Mouse (Mus musculus) heart, embryonic 13.5 days (tissue): ENCODE measurements around the gene Coro2a. TPM values are rescaled to one million over a fixed set of nuclear protein-coding genes. Genes with fewer than 3 reads are reported as not detected.
"Not testable (repeated sequence)": the region's sequence is repeated elsewhere in the genome, so short reads cannot be mapped to it uniquely, and the experiment has no call there.

Experiments used
- ATAC-seq: fragments of 200-750 bp; cut with Nextera tagmentation; 2 replicates; pipeline ENCODE4 v1.8.0; 2017; ENCODE audit warnings: moderate TSS enrichment; ENCODE audit not compliant: insufficient number of reproducible peaks, low FRiP score, low TSS enrichment; ENCODE audit errors: extremely low read depth
- H3K27ac ChIP-seq: fragments of 300-500 bp; sonication (generic); replicated peaks from 2 replicates; pipeline ENCODE4 v1.5.1; 2015; ENCODE audit warnings: moderate library complexity, mild to moderate bottlenecking, inconsistent platforms
- H3K27me3 ChIP-seq: fragments of 300-500 bp; sonication (generic); replicated peaks from 2 replicates; pipeline ENCODE4 v1.6.1; 2015; ENCODE audit warnings: mild to moderate bottlenecking, inconsistent platforms
- H3K36me3 ChIP-seq: fragments of 300-500 bp; sonication (generic); 2 replicates; pipeline ENCODE4 v1.6.1; 2015; ENCODE audit warnings: mild to moderate bottlenecking, inconsistent platforms
- H3K4me1 ChIP-seq: fragments of 300-500 bp; sonication (generic); 2 replicates; pipeline ENCODE4 v1.6.1; 2015; ENCODE audit warnings: inconsistent platforms
- H3K4me2 ChIP-seq: fragments of 300-500 bp; sonication (generic); 2 replicates; pipeline ENCODE4 v1.6.1; 2015; ENCODE audit warnings: inconsistent platforms, mild to moderate bottlenecking, moderate library complexity
- H3K4me3 ChIP-seq: fragments of 300-500 bp; sonication (generic); 2 replicates; pipeline ENCODE4 v1.5.1; 2015; ENCODE audit warnings: moderate library complexity, mild to moderate bottlenecking, inconsistent platforms
- H3K9ac ChIP-seq: fragments of 300-500 bp; sonication (generic); 2 replicates; pipeline ENCODE4 v1.6.1; 2015; ENCODE audit warnings: inconsistent platforms, mild to moderate bottlenecking, moderate library complexity
- H3K9me3 ChIP-seq: fragments of 300-500 bp; sonication (generic); 2 replicates; pipeline ENCODE4 v1.6.1; 2016; ENCODE audit warnings: inconsistent platforms
- WGBS: fragments of 180-500 bp; shearing (Covaris S2); methylation state at CpG from one replicate; pipeline ENCODE4 v1.1.7; 2015; ENCODE audit warnings: mixed read lengths; 5-methylcytosine and 5-hydroxymethylcytosine counted together
- polyA plus RNA-seq: library from polyadenylated mRNA; unstranded; fragments of >200 nt; fragmentation: Nextera tagmentation; extraction: Ambion mirVana; gene quantifications from 2 replicates; pipeline ENCODE4 v1.2.1, GENCODE M21; 2015

The Coro2a gene
- polyA plus RNA-seq, 1 experiment from 2014 or later, result 0.76 TPM

DNA sequence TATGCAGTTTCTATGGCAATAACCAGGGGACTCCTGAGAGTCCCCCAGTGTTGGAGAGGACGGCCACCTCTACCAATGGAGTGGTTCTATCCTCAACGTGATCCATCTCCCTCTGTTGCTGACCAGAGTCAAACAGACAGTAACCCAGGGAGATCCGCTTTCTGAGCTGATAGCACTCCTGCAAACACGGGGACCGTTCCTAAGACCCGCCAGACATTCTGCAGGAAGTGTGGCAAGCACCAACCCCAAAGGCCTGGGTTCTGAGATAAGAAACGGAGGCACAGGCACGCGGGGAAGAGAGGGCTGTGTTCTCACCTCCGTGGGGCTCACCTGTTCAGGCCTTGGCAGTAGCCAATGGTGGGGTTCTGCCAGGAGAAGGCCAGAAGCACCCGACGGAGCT, 11.6 kb upstream of the Coro2a start:
- Histone ChIP-seq H3K27ac (no peak overlapping the region), H3K4me1 (peaks cover 4% of the 10 kb centered on the region; the same call in 1 of the 2 replicates), H3K36me3 (no peaks in the 10 kb centered on the region), H3K27me3 (peaks cover 75% of the 10 kb centered on the region), H3K4me2 (no peak overlapping the region), H3K9ac (no peak overlapping the region), H3K4me3 (no peak overlapping the region), H3K9me3 (no peaks in the 10 kb centered on the region)
- 35% methylated on average over 12 of the region's 12 CpGs for WGBS
- ATAC-seq, result no peak

- ATAC-seq, result no peak
- no peaks in the 10 kb centered on the region for H3K36me3 ChIP-seq
- H3K27me3 ChIP-seq, result peaks cover 83% of the 10 kb centered on the region
- no peak overlapping the region for H3K9ac ChIP-seq
- H3K9me3 ChIP-seq, result no peaks in the 10 kb centered on the region
- no peak overlapping the region for H3K27ac ChIP-seq
- no peak overlapping the region for H3K4me3 ChIP-seq
- peaks cover 4% of the 10 kb centered on the region; the same call in 1 of the 2 replicates for H3K4me1 ChIP-seq
- H3K4me2 ChIP-seq, result no peak overlapping the region
- WGBS, result 3% methylated on average over 4 of the region's 4 CpGs
Observed at GRCm38 (mm10) chr4:46611181-46611580, 9.2 kb upstream of the Coro2a start.

- no peak overlapping the region for H3K9ac ChIP-seq
- H3K4me3 ChIP-seq, result no peak overlapping the region
- peaks cover 84% of the 10 kb centered on the region for H3K27me3 ChIP-seq
- H3K27ac ChIP-seq, result no peak overlapping the region
- 78% methylated on average over 3 of the region's 3 CpGs for WGBS
- no peak overlapping the region for H3K4me2 ChIP-seq
- peaks cover 4% of the 10 kb centered on the region; the same call in 1 of the 2 replicates for H3K4me1 ChIP-seq
- no peak for ATAC-seq
- no peaks in the 10 kb centered on the region for H3K9me3 ChIP-seq
- H3K36me3 ChIP-seq, result no peaks in the 10 kb centered on the region
Observed at GRCm38 (mm10) chr4:46607601-46608000, 5.6 kb upstream of the Coro2a start.

DNA sequence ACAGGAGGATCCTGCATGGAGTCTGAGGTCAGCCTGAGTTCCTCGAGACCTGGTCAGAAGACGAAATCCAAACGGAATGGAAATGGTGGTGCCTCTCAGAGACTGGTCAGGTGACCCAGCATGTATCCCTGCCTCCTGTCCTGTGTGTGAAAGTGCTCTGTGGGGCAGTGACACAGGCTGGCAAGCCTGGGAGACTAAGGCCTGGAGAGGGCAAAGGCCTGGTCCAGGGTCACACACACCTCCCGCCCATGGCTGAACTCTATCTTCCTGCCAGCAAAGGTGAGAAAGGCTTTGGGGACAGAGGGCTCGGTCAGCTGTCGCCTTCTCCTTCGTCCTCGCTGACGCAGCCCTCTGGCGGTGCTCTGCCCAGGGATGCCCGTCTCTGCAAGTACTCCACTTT, 3.4 kb upstream of the Coro2a start:
- Histone ChIP-seq H3K4me3 (no peak overlapping the region), H3K4me2 (no peak overlapping the region), H3K27me3 (peaks cover 99% of the 10 kb centered on the region), H3K9ac (no peak overlapping the region), H3K27ac (no peak overlapping the region), H3K9me3 (no peaks in the 10 kb centered on the region), H3K36me3 (no peaks in the 10 kb centered on the region), H3K4me1 (peaks cover 11% of the 10 kb centered on the region)
- ATAC-seq, result no peak
- 40% methylated on average over 11 of the region's 11 CpGs for WGBS

- H3K36me3 ChIP-seq, result no peaks in the 10 kb centered on the region
- H3K4me2 ChIP-seq, result no peak overlapping the region
- H3K9ac ChIP-seq, result no peak overlapping the region
- no peak overlapping the region for H3K4me3 ChIP-seq
- no peaks in the 10 kb centered on the region for H3K9me3 ChIP-seq
- peaks cover 100% of the 10 kb centered on the region for H3K27me3 ChIP-seq
- 54% methylated on average over 7 of the region's 7 CpGs for WGBS
- no peak overlapping the region for H3K27ac ChIP-seq
- peaks cover 11% of the 10 kb centered on the region for H3K4me1 ChIP-seq
- ATAC-seq, result no peak
Observed at GRCm38 (mm10) chr4:46602704-46603103, 702 bp upstream of the Coro2a start.

DNA sequence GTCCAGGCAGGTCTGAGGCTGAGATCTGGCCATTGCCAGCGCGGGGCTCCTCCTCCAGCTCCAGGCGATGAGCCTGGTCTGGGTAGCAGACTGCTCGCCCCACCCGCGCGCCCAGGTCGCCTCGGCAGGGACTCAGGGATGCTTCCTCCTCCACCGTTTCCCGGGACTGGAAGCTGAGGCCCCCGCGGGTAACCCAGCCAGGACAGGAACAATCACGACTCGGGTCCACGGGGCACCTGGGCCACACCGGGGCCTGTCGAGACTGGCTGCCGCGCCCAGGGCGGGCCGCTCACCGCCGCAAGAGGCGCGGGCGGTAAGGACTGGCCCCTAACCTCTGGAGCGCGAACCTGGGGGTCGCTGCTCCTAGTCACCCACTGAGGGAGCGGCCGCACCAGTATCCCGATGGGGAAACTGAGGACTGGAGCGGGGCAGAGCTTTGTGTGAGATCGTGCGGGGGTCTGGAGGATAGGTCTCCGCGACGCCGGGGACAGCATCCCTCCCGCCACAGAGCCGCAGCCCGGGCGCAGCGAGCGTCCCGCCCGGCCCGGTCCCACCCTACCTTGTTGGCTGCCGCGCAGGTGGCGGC, 651 bp downstream of the Coro2a start:
- peaks cover 100% of the 10 kb centered on the region for H3K27me3 ChIP-seq
- no peak overlapping the region for H3K27ac ChIP-seq
- WGBS, result under 1% methylated on average over 52 of the region's 52 CpGs

DNA sequence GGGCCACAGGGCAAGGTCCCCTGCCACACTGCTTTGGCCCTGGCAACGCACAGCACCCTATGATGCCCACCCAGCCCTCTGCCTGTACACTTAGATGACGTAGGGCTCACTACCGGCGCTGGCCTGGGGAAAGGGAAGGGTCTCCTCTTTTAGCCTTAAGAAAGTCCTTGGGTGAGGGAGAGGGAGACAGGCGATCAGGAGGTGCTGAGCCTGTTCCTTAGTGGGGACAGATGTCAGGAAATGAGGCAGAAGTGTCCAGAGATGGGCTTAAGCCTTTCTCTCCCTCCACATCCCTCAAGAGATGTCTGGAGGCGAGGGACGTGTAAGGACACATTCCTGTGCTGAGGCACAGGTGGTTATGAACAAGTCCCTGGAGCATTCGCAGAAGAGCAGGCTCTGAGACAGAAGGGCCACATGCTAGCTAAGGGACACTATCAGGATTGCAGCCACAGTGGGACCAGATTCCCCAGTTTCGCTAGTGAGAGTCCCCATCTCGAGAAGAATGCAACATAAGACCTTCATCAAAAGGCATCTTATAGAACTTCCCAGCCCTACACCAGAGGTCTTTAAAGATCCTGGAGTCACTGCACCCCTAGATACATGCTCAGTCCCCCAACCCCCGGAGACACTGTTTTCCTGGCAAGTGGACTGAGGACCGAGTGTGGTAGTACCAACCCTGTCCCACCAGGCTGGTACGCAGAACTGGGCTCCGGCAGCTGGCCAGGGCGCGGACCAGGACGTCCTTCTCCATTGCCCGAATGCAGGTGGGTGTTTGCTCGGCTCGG, 1.3 kb downstream of the Coro2a start:
- 0 out of 2 replicates have a peak overlapping the region, but pooled peaks have one; percentile 78 for H3K9ac ChIP-seq
- ATAC-seq, result no peak
- H3K9me3 ChIP-seq, result no peaks in the 10 kb centered on the region
- H3K4me2 ChIP-seq, result peak overlapping the region; percentile 97
- H3K4me3 ChIP-seq, result peak overlapping the region; percentile 63
- no peak overlapping the region for H3K27ac ChIP-seq
- peaks cover 100% of the 10 kb centered on the region for H3K27me3 ChIP-seq
- no peaks in the 10 kb centered on the region for H3K36me3 ChIP-seq
- WGBS, result 37% methylated on average over 20 of the region's 20 CpGs
- peaks cover 11% of the 10 kb centered on the region for H3K4me1 ChIP-seq

More for the DNA sequence above, 651 bp downstream of the Coro2a start:
- Histone ChIP-seq H3K4me2 (peak overlapping the region; percentile 97), H3K36me3 (no peaks in the 10 kb centered on the region), H3K9ac (peak overlapping the region; percentile 78), H3K4me3 (peak overlapping the region; percentile 63), H3K4me1 (peaks cover 11% of the 10 kb centered on the region), H3K9me3 (no peaks in the 10 kb centered on the region)
- no peak for ATAC-seq

GRCm38 (mm10) chr4:46599609-46600008, 2.4 kb downstream of the Coro2a start:
- not testable (repeated sequence) for H3K9me3 ChIP-seq, H3K36me3 ChIP-seq, H3K9ac ChIP-seq, ATAC-seq, H3K4me2 ChIP-seq, H3K4me3 ChIP-seq, H3K27ac ChIP-seq
- peaks cover 96% of the 10 kb centered on the region for H3K27me3 ChIP-seq
- 71% methylated on average over 12 of the region's 12 CpGs for WGBS
- peaks cover 11% of the 10 kb centered on the region for H3K4me1 ChIP-seq

GRCm38 (mm10) chr4:46598981-46599380, 3.0 kb downstream of the Coro2a start:
- H3K9ac ChIP-seq, result no peak overlapping the region
- no peaks in the 10 kb centered on the region for H3K9me3 ChIP-seq
- H3K4me2 ChIP-seq, result no peak overlapping the region
- no peak overlapping the region for H3K27ac ChIP-seq
- no peaks in the 10 kb centered on the region for H3K36me3 ChIP-seq
- no peak overlapping the region for H3K4me3 ChIP-seq
- H3K27me3 ChIP-seq, result peaks cover 96% of the 10 kb centered on the region
- peaks cover 11% of the 10 kb centered on the region for H3K4me1 ChIP-seq
- ATAC-seq, result no peak
- 67% methylated on average over 6 of the region's 6 CpGs for WGBS

DNA sequence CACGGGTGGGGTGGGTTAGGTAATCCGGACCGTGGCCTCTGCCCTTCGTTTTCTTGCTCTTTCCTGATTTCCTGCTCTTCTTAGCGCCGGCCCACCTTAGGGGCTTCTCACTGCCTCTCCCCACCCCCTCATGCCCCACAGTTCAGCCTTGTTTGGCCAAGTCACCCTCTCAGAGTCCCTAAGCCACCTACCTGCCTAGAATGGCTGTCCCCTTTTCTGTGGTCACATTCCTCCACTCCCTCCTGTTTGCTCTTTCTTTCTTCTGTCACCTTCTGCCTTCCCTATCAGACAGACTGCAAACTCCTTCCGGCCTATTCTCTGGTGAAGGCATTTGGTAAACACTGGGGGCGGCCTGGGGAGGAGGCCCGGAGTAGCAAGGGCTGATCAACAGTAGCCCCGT, 3.9 kb downstream of the Coro2a start:
- Histone ChIP-seq H3K4me1 (peaks cover 11% of the 10 kb centered on the region), H3K9ac (no peak overlapping the region), H3K4me2 (no peak overlapping the region), H3K36me3 (no peaks in the 10 kb centered on the region), H3K4me3 (no peak overlapping the region), H3K27ac (no peak overlapping the region), H3K27me3 (peaks cover 90% of the 10 kb centered on the region), H3K9me3 (no peaks in the 10 kb centered on the region)
- ATAC-seq, result no peak
- WGBS, result 33% methylated on average over 10 of the region's 10 CpGs

- peaks cover 11% of the 10 kb centered on the region for H3K4me1 ChIP-seq
- H3K27me3 ChIP-seq, result peaks cover 86% of the 10 kb centered on the region
- no peaks in the 10 kb centered on the region for H3K36me3 ChIP-seq
- WGBS, result 55% methylated on average over 11 of the region's 11 CpGs
- no peaks in the 10 kb centered on the region for H3K9me3 ChIP-seq
- H3K4me2 ChIP-seq, result no peak overlapping the region
- no peak overlapping the region for H3K4me3 ChIP-seq
- ATAC-seq, result no peak
- no peak overlapping the region for H3K27ac ChIP-seq
- H3K9ac ChIP-seq, result no peak overlapping the region
Observed at GRCm38 (mm10) chr4:46597286-46597961, 4.6 kb downstream of the Coro2a start.
